Mouse (Mus musculus): ENCODE measurements around the gene Cfap77. TPM values are rescaled to one million over a fixed set of nuclear protein-coding genes. Genes with fewer than 3 reads are reported as not detected.

Cfap77 gene
- polyA plus RNA-seq, 1 experiment from 2014 or later: 0.75 TPM

- WGBS: 3% methylated on average over 18 of the region's 18 CpGs
These were observed 14.0 kb downstream of the Cfap77 start for GRCm38 (mm10) chr2:29040594-29041476.

GRCm38 (mm10) chr2:29039741-29040140 is 15.1 kb downstream of the Cfap77 start:
- WGBS: 27% methylated on average over 5 of the region's 5 CpGs
- Histone ChIP-seq H3K9me3 (no peaks in the 10 kb centered on the region), H3K27me3 (replicated peaks; ENCODE audit: low read depth, poor library complexity, severe bottlenecking) (peaks cover 96% of the 10 kb centered on the region)

More at GRCm38 (mm10) chr2:29040594-29041476, 14.0 kb downstream of the Cfap77 start:
- Histone ChIP-seq H3K27me3 (replicated peaks; ENCODE audit: low read depth, poor library complexity, severe bottlenecking) (peaks cover 98% of the 10 kb centered on the region), H3K36me3 (replicated peaks) (no peaks in the 10 kb centered on the region), H3K4me3 (peak overlapping the region; percentile 16; the same call in 1 of the 2 replicates), H3K27ac (replicated peaks) (no peak overlapping the region), H3K4me1 (peaks cover 30% of the 10 kb centered on the region), H3K9me3 (no peaks in the 10 kb centered on the region)
- no peak for DNase-seq (ENCODE audit: low spot score)

GRCm38 (mm10) chr2:29035698-29036097 is 19.2 kb downstream of the Cfap77 start:
- DNase-seq (ENCODE audit: low spot score): no peak
- no peaks in the 10 kb centered on the region for H3K9me3 ChIP-seq
- H3K4me1 ChIP-seq: peaks cover 24% of the 10 kb centered on the region
- no peak overlapping the region for H3K4me3 ChIP-seq
- H3K36me3 ChIP-seq (replicated peaks): no peaks in the 10 kb centered on the region
- H3K27ac ChIP-seq (replicated peaks): no peak overlapping the region
- H3K27me3 ChIP-seq (replicated peaks; ENCODE audit: low read depth, poor library complexity, severe bottlenecking): peaks cover 96% of the 10 kb centered on the region
- 57% methylated on average over 8 of the region's 8 CpGs for WGBS

More at GRCm38 (mm10) chr2:29039741-29040140, 15.1 kb downstream of the Cfap77 start:
- DNase-seq (ENCODE audit: low spot score): no peak
- H3K27ac ChIP-seq (replicated peaks): no peak overlapping the region
- peaks cover 22% of the 10 kb centered on the region for H3K4me1 ChIP-seq
- no peaks in the 10 kb centered on the region for H3K36me3 ChIP-seq (replicated peaks)
- H3K4me3 ChIP-seq: no peak overlapping the region

GRCm38 (mm10) chr2:29034542-29035475 is 20.1 kb downstream of the Cfap77 start:
- Histone ChIP-seq H3K9me3 (no peaks in the 10 kb centered on the region), H3K4me3 (no peak overlapping the region), H3K36me3 (replicated peaks) (no peaks in the 10 kb centered on the region), H3K27me3 (replicated peaks; ENCODE audit: low read depth, poor library complexity, severe bottlenecking) (peaks cover 96% of the 10 kb centered on the region), H3K4me1 (peaks cover 22% of the 10 kb centered on the region), H3K27ac (replicated peaks) (no peak overlapping the region)
- no peak for DNase-seq (ENCODE audit: low spot score)
- WGBS: 43% methylated on average over 20 of the region's 20 CpGs

GRCm38 (mm10) chr2:29031951-29032350 is 22.9 kb downstream of the Cfap77 start:
- no peak overlapping the region for H3K27ac ChIP-seq (replicated peaks)
- peaks cover 23% of the 10 kb centered on the region for H3K4me1 ChIP-seq
- no peaks in the 10 kb centered on the region for H3K36me3 ChIP-seq (replicated peaks)
- peaks cover 86% of the 10 kb centered on the region for H3K27me3 ChIP-seq (replicated peaks; ENCODE audit: low read depth, poor library complexity, severe bottlenecking)
- no peaks in the 10 kb centered on the region for H3K9me3 ChIP-seq
- no peak overlapping the region for H3K4me3 ChIP-seq
- WGBS: 88% methylated on average over 4 of the region's 4 CpGs
- no peak for DNase-seq (ENCODE audit: low spot score)

GRCm38 (mm10) chr2:29030048-29030734 is 24.7 kb downstream of the Cfap77 start:
- WGBS: 51% methylated on average over 20 of the region's 20 CpGs

GRCm38 (mm10) chr2:29025284-29025683 is 29.6 kb downstream of the Cfap77 start:
- H3K27ac ChIP-seq (replicated peaks): no peak overlapping the region
- WGBS: 88% methylated on average over 5 of the region's 5 CpGs
- no peak for DNase-seq (ENCODE audit: low spot score)

More at GRCm38 (mm10) chr2:29030048-29030734, 24.7 kb downstream of the Cfap77 start:
- Histone ChIP-seq H3K27me3 (replicated peaks; ENCODE audit: low read depth, poor library complexity, severe bottlenecking) (peaks cover 70% of the 10 kb centered on the region), H3K36me3 (replicated peaks) (no peaks in the 10 kb centered on the region), H3K4me3 (no peak overlapping the region), H3K27ac (replicated peaks) (no peak overlapping the region), H3K4me1 (peaks cover 23% of the 10 kb centered on the region), H3K9me3 (no peaks in the 10 kb centered on the region)
- DNase-seq (ENCODE audit: low spot score): no peak

GRCm38 (mm10) chr2:29023001-29023400 is 31.9 kb downstream of the Cfap77 start:
- DNase-seq (ENCODE audit: low spot score): no peak
- H3K9me3 ChIP-seq: no peaks in the 10 kb centered on the region
- H3K27me3 ChIP-seq (replicated peaks; ENCODE audit: low read depth, poor library complexity, severe bottlenecking): peaks cover 31% of the 10 kb centered on the region
- WGBS: 88% methylated on average over 7 of the region's 7 CpGs
- no peak overlapping the region for H3K27ac ChIP-seq (replicated peaks)
- no peaks in the 10 kb centered on the region for H3K36me3 ChIP-seq (replicated peaks)
- no peak overlapping the region for H3K4me3 ChIP-seq
- no peaks in the 10 kb centered on the region for H3K4me1 ChIP-seq

More at GRCm38 (mm10) chr2:29025284-29025683, 29.6 kb downstream of the Cfap77 start:
- Histone ChIP-seq H3K27me3 (replicated peaks; ENCODE audit: low read depth, poor library complexity, severe bottlenecking) (peaks cover 41% of the 10 kb centered on the region), H3K9me3 (no peaks in the 10 kb centered on the region), H3K36me3 (replicated peaks) (no peaks in the 10 kb centered on the region), H3K4me3 (no peak overlapping the region), H3K4me1 (peaks cover 6% of the 10 kb centered on the region)

GRCm38 (mm10) chr2:29021025-29021424 is 33.8 kb downstream of the Cfap77 start:
- Histone ChIP-seq H3K36me3 (replicated peaks) (no peaks in the 10 kb centered on the region), H3K4me1 (peaks cover 12% of the 10 kb centered on the region), H3K9me3 (no peaks in the 10 kb centered on the region), H3K27ac (replicated peaks) (no peak overlapping the region), H3K27me3 (replicated peaks; ENCODE audit: low read depth, poor library complexity, severe bottlenecking) (peaks cover 40% of the 10 kb centered on the region), H3K4me3 (no peak overlapping the region)
- no peak for DNase-seq (ENCODE audit: low spot score)
- 83% methylated on average over 17 of the region's 17 CpGs for WGBS

GRCm38 (mm10) chr2:29018680-29019079 is 36.2 kb downstream of the Cfap77 start:
- 60% methylated on average over 5 of the region's 5 CpGs for WGBS
- Histone ChIP-seq H3K9me3 (no peaks in the 10 kb centered on the region), H3K4me1 (peaks cover 13% of the 10 kb centered on the region), H3K4me3 (no peak overlapping the region), H3K36me3 (replicated peaks) (no peaks in the 10 kb centered on the region), H3K27ac (replicated peaks) (no peak overlapping the region), H3K27me3 (replicated peaks; ENCODE audit: low read depth, poor library complexity, severe bottlenecking) (peaks cover 58% of the 10 kb centered on the region)
- no peak for DNase-seq (ENCODE audit: low spot score)

- Histone ChIP-seq H3K9me3 (no peaks in the 10 kb centered on the region), H3K4me3 (peak overlapping the region; percentile 25), H3K27me3 (replicated peaks; ENCODE audit: low read depth, poor library complexity, severe bottlenecking) (peaks cover 63% of the 10 kb centered on the region), H3K4me1 (peaks cover 13% of the 10 kb centered on the region), H3K27ac (replicated peaks) (peak overlapping the region; percentile 61), H3K36me3 (replicated peaks) (no peaks in the 10 kb centered on the region)
- 55% methylated on average over 27 of the region's 27 CpGs for WGBS
- peak; percentile 35 for DNase-seq (ENCODE audit: low spot score)
These were observed 38.0 kb downstream of the Cfap77 start for GRCm38 (mm10) chr2:29016599-29017587.

Measured in embryonic facial prominence, embryonic 10.5 days (tissue).